Mouse (Mus musculus): ENCODE data around the gene Iars2.
A peak's percentile ranks its signal among the peaks of the same experiment; 100 is the strongest.
"Not testable (repeated sequence)": the region's sequence is repeated elsewhere in the genome, so short reads cannot be mapped to it uniquely, and the experiment has no call there.

The Iars2 gene

GRCm38 (mm10) chr1:185333651-185334050 is 4.5 kb upstream of the Iars2 start:
- DNase-seq (ENCODE audit: low read depth in 2 of 2, low spot score in 2 of 2), result no peak

GRCm38 (mm10) chr1:185331983-185332430 is 2.8 kb upstream of the Iars2 start, which contains the start of gene Bpnt1:
TSS of gene Bpnt1 (plus strand) at chr1:185332149.
- peak; percentile 62 to 71 for DNase-seq (ENCODE audit: low read depth in 2 of 2, low spot score in 2 of 2)

- no peak for DNase-seq (ENCODE audit: low read depth in 2 of 2, low spot score in 2 of 2)
These were observed 2.2 kb upstream of the Iars2 start for GRCm38 (mm10) chr1:185331364-185331763.

- DNase-seq (ENCODE audit: low read depth in 2 of 2, low spot score in 2 of 2), result no peak
These were observed 655 bp upstream of the Iars2 start for GRCm38 (mm10) chr1:185329851-185330250.

GRCm38 (mm10) chr1:185327754-185328345 is 1.3 kb downstream of the Iars2 start:
- DNase-seq (ENCODE audit: low read depth in 2 of 2, low spot score in 2 of 2), result not testable (repeated sequence)

- no peak for DNase-seq (ENCODE audit: low read depth in 2 of 2, low spot score in 2 of 2)
These were observed 13.2 kb downstream of the Iars2 start for GRCm38 (mm10) chr1:185315846-185316568.

GRCm38 (mm10) chr1:185314546-185314945 is 14.7 kb downstream of the Iars2 start:
- no peak for DNase-seq (ENCODE audit: low read depth in 2 of 2, low spot score in 2 of 2)

GRCm38 (mm10) chr1:185311949-185312348 is 17.2 kb downstream of the Iars2 start:
- DNase-seq (ENCODE audit: low read depth in 2 of 2, low spot score in 2 of 2), result no peak

- no peak for DNase-seq (ENCODE audit: low read depth in 2 of 2, low spot score in 2 of 2)
These were observed 20.3 kb downstream of the Iars2 start for GRCm38 (mm10) chr1:185308908-185309307.

GRCm38 (mm10) chr1:185308334-185308733 is 20.9 kb downstream of the Iars2 start:
- no peak for DNase-seq (ENCODE audit: low read depth in 2 of 2, low spot score in 2 of 2)

- no peak for DNase-seq (ENCODE audit: low read depth in 2 of 2, low spot score in 2 of 2)
These were observed 21.6 kb downstream of the Iars2 start for GRCm38 (mm10) chr1:185307645-185308044.

- no peak for DNase-seq (ENCODE audit: low read depth in 2 of 2, low spot score in 2 of 2)
These were observed 22.4 kb downstream of the Iars2 start for GRCm38 (mm10) chr1:185306836-185307235.

- no peak for DNase-seq (ENCODE audit: low read depth in 2 of 2, low spot score in 2 of 2)
These were observed 26.4 kb downstream of the Iars2 start for GRCm38 (mm10) chr1:185302816-185303215.

GRCm38 (mm10) chr1:185298496-185298895 is 30.7 kb downstream of the Iars2 start:
- no peak for DNase-seq (ENCODE audit: low read depth in 2 of 2, low spot score in 2 of 2)

- no peak for DNase-seq (ENCODE audit: low read depth in 2 of 2, low spot score in 2 of 2)
These were observed 32.3 kb downstream of the Iars2 start for GRCm38 (mm10) chr1:185296850-185297249.

GRCm38 (mm10) chr1:185292646-185293360 is 36.4 kb downstream of the Iars2 start:
- no peak for DNase-seq (ENCODE audit: low read depth in 2 of 2, low spot score in 2 of 2)

GRCm38 (mm10) chr1:185291336-185291735 is 37.9 kb downstream of the Iars2 start:
- no peak for DNase-seq (ENCODE audit: low read depth in 2 of 2, low spot score in 2 of 2)

GRCm38 (mm10) chr1:185289231-185289630 is 40.0 kb downstream of the Iars2 start:
- DNase-seq (ENCODE audit: low read depth in 2 of 2, low spot score in 2 of 2), result no peak

GRCm38 (mm10) chr1:185287066-185287465 is 42.1 kb downstream of the Iars2 start:
- no peak for DNase-seq (ENCODE audit: low read depth in 2 of 2, low spot score in 2 of 2)

- DNase-seq (ENCODE audit: low read depth in 2 of 2, low spot score in 2 of 2), result no peak
These were observed 44.0 kb downstream of the Iars2 start for GRCm38 (mm10) chr1:185285171-185285570.

GRCm38 (mm10) chr1:185284740-185285139 is 44.5 kb downstream of the Iars2 start:
- no peak for DNase-seq (ENCODE audit: low read depth in 2 of 2, low spot score in 2 of 2)

GRCm38 (mm10) chr1:185283247-185283646 is 45.9 kb downstream of the Iars2 start:
- no peak for DNase-seq (ENCODE audit: low read depth in 2 of 2, low spot score in 2 of 2)
